Mouse (Mus musculus): ENCODE results near the gene Wdr45. TPM values are rescaled to one million over a fixed set of nuclear protein-coding genes. Genes with fewer than 3 reads are reported as not detected.

Wdr45 gene
- total and polyA plus RNA-seq, 2 experiments from 2014 or later = 27.2 to 34.6 TPM

GRCm38 (mm10) chrX:7772766-7773165 lies 58.6 kb downstream of the Wdr45 start:
- H3K36me3 ChIP-seq (ENCODE audit: insufficient read depth, low read length) = peaks cover 10% of the 10 kb centered on the region
- H3K9me3 ChIP-seq (ENCODE audit: low read length) = no peaks in the 10 kb centered on the region
- H3K4me3 ChIP-seq (ENCODE audit: low read depth, low read length) = no peak overlapping the region
- H3K4me2 ChIP-seq (ENCODE audit: low read depth, low read length, poor library complexity, severe bottlenecking) = no peak overlapping the region
- 55% methylated on average over 2 of the region's 2 CpGs for WGBS
- ATAC-seq (ENCODE audit: low FRiP score) (no peak), DNase-seq (ENCODE audit: low spot score) (no peak)
- H3K27ac ChIP-seq (ENCODE audit: low read depth, low read length) = no peak overlapping the region
- no peaks in the 10 kb centered on the region for H3K4me1 ChIP-seq (ENCODE audit: insufficient read depth, low read length)
- H3K27me3 ChIP-seq (ENCODE audit: insufficient read depth, low read length) = no peaks in the 10 kb centered on the region
- peak; percentile 54 for TF ChIP-seq CTCF (IDR thresholded peaks at IDR 0.05)
- no peak overlapping the region for H3K9ac ChIP-seq (replicated peaks; ENCODE audit: low read length, poor library complexity, severe bottlenecking)

GRCm38 (mm10) chrX:7775501-7776205 lies 61.5 kb downstream of the Wdr45 start:
- TF ChIP-seq CTCF (IDR thresholded peaks at IDR 0.05) = no peak
- DNase-seq (ENCODE audit: low spot score) = no peak
- Histone ChIP-seq H3K27ac (ENCODE audit: low read depth, low read length) (no peak overlapping the region), H3K9me3 (ENCODE audit: low read length) (no peaks in the 10 kb centered on the region), H3K27me3 (ENCODE audit: insufficient read depth, low read length) (no peaks in the 10 kb centered on the region), H3K36me3 (ENCODE audit: insufficient read depth, low read length) (peaks cover 4% of the 10 kb centered on the region), H3K4me3 (ENCODE audit: low read depth, low read length) (no peak overlapping the region), H3K4me2 (ENCODE audit: low read depth, low read length, poor library complexity, severe bottlenecking) (no peak overlapping the region), H3K4me1 (ENCODE audit: insufficient read depth, low read length) (no peaks in the 10 kb centered on the region), H3K9ac (replicated peaks; ENCODE audit: low read length, poor library complexity, severe bottlenecking) (no peak overlapping the region)
- ATAC-seq (ENCODE audit: low FRiP score) = no peak
- WGBS = 71% methylated on average over 9 of the region's 9 CpGs

GRCm38 (mm10) chrX:7776329-7777082 lies 62.4 kb downstream of the Wdr45 start:
- Histone ChIP-seq H3K36me3 (ENCODE audit: insufficient read depth, low read length) (peaks cover 2% of the 10 kb centered on the region; the same call in 1 of the 2 replicates), H3K4me2 (ENCODE audit: low read depth, low read length, poor library complexity, severe bottlenecking) (no peak overlapping the region), H3K27me3 (ENCODE audit: insufficient read depth, low read length) (no peaks in the 10 kb centered on the region), H3K4me3 (ENCODE audit: low read depth, low read length) (no peak overlapping the region), H3K9ac (replicated peaks; ENCODE audit: low read length, poor library complexity, severe bottlenecking) (no peak overlapping the region), H3K27ac (ENCODE audit: low read depth, low read length) (no peak overlapping the region), H3K9me3 (ENCODE audit: low read length) (no peaks in the 10 kb centered on the region), H3K4me1 (ENCODE audit: insufficient read depth, low read length) (no peaks in the 10 kb centered on the region)
- DNase-seq (ENCODE audit: low spot score) (no peak), ATAC-seq (ENCODE audit: low FRiP score) (0 out of 2 replicates have a peak, but pooled peaks have one; percentile 68)
- 48% methylated on average over 8 of the region's 8 CpGs for WGBS
- TF ChIP-seq CTCF (IDR thresholded peaks at IDR 0.05) = peak; percentile 78

Other genes starting within 250 kb of the Wdr45 start
- 0.16 TPM in 1 of 2 replicates, not detected in the other for gene Foxp3, start 140.7 kb upstream of the Wdr45 start, total RNA-seq (2014; rRNA removed)
- gene Foxp3, start 140.7 kb upstream of the Wdr45 start, polyA plus RNA-seq (2015; fragmentation: Nextera tagmentation; extraction: Ambion mirVana) = 0.30 TPM in 1 of 2 replicates, not detected in the other
- gene Ppp1r3f, start 140.1 kb upstream of the Wdr45 start, total RNA-seq (2014; rRNA removed) = 19.4 and 27.3 TPM in 2 replicates
- 8.4 and 9.4 TPM in 2 replicates for gene Ppp1r3f, start 140.1 kb upstream of the Wdr45 start, polyA plus RNA-seq (2015; fragmentation: Nextera tagmentation; extraction: Ambion mirVana)
- 29.6 and 32.3 TPM in 2 replicates for gene Ccdc22, start 108.8 kb upstream of the Wdr45 start, total RNA-seq (2014; rRNA removed)
- 19.9 and 20.0 TPM in 2 replicates for gene Ccdc22, start 108.8 kb upstream of the Wdr45 start, polyA plus RNA-seq (2015; fragmentation: Nextera tagmentation; extraction: Ambion mirVana)
- gene Cacna1f, start 107.2 kb upstream of the Wdr45 start, total RNA-seq (2014; rRNA removed) = 0.05 and 1.0 TPM in 2 replicates
- gene Cacna1f, start 107.2 kb upstream of the Wdr45 start, polyA plus RNA-seq (2015; fragmentation: Nextera tagmentation; extraction: Ambion mirVana) = 0.16 and 0.20 TPM in 2 replicates
- gene Syp, start 75.9 kb upstream of the Wdr45 start, total RNA-seq (2014; rRNA removed) = 431 and 492 TPM in 2 replicates
- gene Syp, start 75.9 kb upstream of the Wdr45 start, polyA plus RNA-seq (2015; fragmentation: Nextera tagmentation; extraction: Ambion mirVana) = 329 and 360 TPM in 2 replicates
- gene Prickle3, start 57.1 kb upstream of the Wdr45 start, total RNA-seq (2014; rRNA removed) = 0.99 and 1.6 TPM in 2 replicates
- gene Prickle3, start 57.1 kb upstream of the Wdr45 start, polyA plus RNA-seq (2015; fragmentation: Nextera tagmentation; extraction: Ambion mirVana) = 1.1 and 1.3 TPM in 2 replicates
- gene Plp2, start 42.9 kb upstream of the Wdr45 start, total RNA-seq (2014; rRNA removed) = 9.1 and 16.4 TPM in 2 replicates
- gene Plp2, start 42.9 kb upstream of the Wdr45 start, polyA plus RNA-seq (2015; fragmentation: Nextera tagmentation; extraction: Ambion mirVana) = 18.9 and 20.0 TPM in 2 replicates
- gene Magix, start 33.1 kb upstream of the Wdr45 start, total RNA-seq (2014; rRNA removed) = not detected in 2 replicates
- 0.07 and 0.13 TPM in 2 replicates for gene Magix, start 33.1 kb upstream of the Wdr45 start, polyA plus RNA-seq (2015; fragmentation: Nextera tagmentation; extraction: Ambion mirVana)
- 11.9 and 25.1 TPM in 2 replicates for gene Gpkow, start 17.2 kb upstream of the Wdr45 start, total RNA-seq (2014; rRNA removed)
- 41.6 and 42.3 TPM in 2 replicates for gene Gpkow, start 17.2 kb upstream of the Wdr45 start, polyA plus RNA-seq (2015; fragmentation: Nextera tagmentation; extraction: Ambion mirVana)
- 0.71 TPM in 1 of 2 replicates, not detected in the other for gene Gm45208, start 7.9 kb downstream of the Wdr45 start, total RNA-seq (2014; rRNA removed)
- gene Gm45208, start 7.9 kb downstream of the Wdr45 start, polyA plus RNA-seq (2015; fragmentation: Nextera tagmentation; extraction: Ambion mirVana) = not detected in 2 replicates
- 110 and 134 TPM in 2 replicates for gene Praf2, start 14.1 kb downstream of the Wdr45 start, total RNA-seq (2014; rRNA removed)
- 136 and 146 TPM in 2 replicates for gene Praf2, start 14.1 kb downstream of the Wdr45 start, polyA plus RNA-seq (2015; fragmentation: Nextera tagmentation; extraction: Ambion mirVana)
- gene Ccdc120, start 36.6 kb downstream of the Wdr45 start, total RNA-seq (2014; rRNA removed) = 272 and 352 TPM in 2 replicates
- gene Ccdc120, start 36.6 kb downstream of the Wdr45 start, polyA plus RNA-seq (2015; fragmentation: Nextera tagmentation; extraction: Ambion mirVana) = 64.9 and 71.6 TPM in 2 replicates
- 21.0 and 22.3 TPM in 2 replicates for gene Tfe3, start 48.2 kb downstream of the Wdr45 start, total RNA-seq (2014; rRNA removed)
- gene Tfe3, start 48.2 kb downstream of the Wdr45 start, polyA plus RNA-seq (2015; fragmentation: Nextera tagmentation; extraction: Ambion mirVana) = 20.0 and 21.0 TPM in 2 replicates
- 27.2 and 36.3 TPM in 2 replicates for gene Gripap1, start 75.4 kb downstream of the Wdr45 start, total RNA-seq (2014; rRNA removed)
- gene Gripap1, start 75.4 kb downstream of the Wdr45 start, polyA plus RNA-seq (2015; fragmentation: Nextera tagmentation; extraction: Ambion mirVana) = 63.9 and 68.4 TPM in 2 replicates
- 3.1 and 5.2 TPM in 2 replicates for gene Kcnd1, start 108.0 kb downstream of the Wdr45 start, total RNA-seq (2014; rRNA removed)
- 4.6 and 5.3 TPM in 2 replicates for gene Kcnd1, start 108.0 kb downstream of the Wdr45 start, polyA plus RNA-seq (2015; fragmentation: Nextera tagmentation; extraction: Ambion mirVana)
- 61.2 and 68.3 TPM in 2 replicates for gene Otud5, start 127.0 kb downstream of the Wdr45 start, total RNA-seq (2014; rRNA removed)
- 37.0 and 39.6 TPM in 2 replicates for gene Otud5, start 127.0 kb downstream of the Wdr45 start, polyA plus RNA-seq (2015; fragmentation: Nextera tagmentation; extraction: Ambion mirVana)
- gene Pim2, start 163.9 kb downstream of the Wdr45 start, total RNA-seq (2014; rRNA removed) = 12.7 and 17.4 TPM in 2 replicates
- 20.4 and 20.9 TPM in 2 replicates for gene Pim2, start 163.9 kb downstream of the Wdr45 start, polyA plus RNA-seq (2015; fragmentation: Nextera tagmentation; extraction: Ambion mirVana)
- 50.2 and 67.0 TPM in 2 replicates for gene Slc35a2, start 169.7 kb downstream of the Wdr45 start, total RNA-seq (2014; rRNA removed)
- gene Slc35a2, start 169.7 kb downstream of the Wdr45 start, polyA plus RNA-seq (2015; fragmentation: Nextera tagmentation; extraction: Ambion mirVana) = 42.9 and 46.2 TPM in 2 replicates
- gene Pqbp1, start 184.9 kb downstream of the Wdr45 start, total RNA-seq (2014; rRNA removed) = 136 and 143 TPM in 2 replicates
- gene Pqbp1, start 184.9 kb downstream of the Wdr45 start, polyA plus RNA-seq (2015; fragmentation: Nextera tagmentation; extraction: Ambion mirVana) = 232 and 234 TPM in 2 replicates
- 42.6 and 43.4 TPM in 2 replicates for gene Timm17b, start 185.0 kb downstream of the Wdr45 start, total RNA-seq (2014; rRNA removed)
- gene Timm17b, start 185.0 kb downstream of the Wdr45 start, polyA plus RNA-seq (2015; fragmentation: Nextera tagmentation; extraction: Ambion mirVana) = 141 and 145 TPM in 2 replicates
- not detected in 2 replicates for gene Gm10491, start 193.5 kb downstream of the Wdr45 start, total RNA-seq (2014; rRNA removed)
- gene Gm10491, start 193.5 kb downstream of the Wdr45 start, polyA plus RNA-seq (2015; fragmentation: Nextera tagmentation; extraction: Ambion mirVana) = not detected in 2 replicates
- gene Gm10490, start 195.2 kb downstream of the Wdr45 start, total RNA-seq (2014; rRNA removed) = not detected in 2 replicates
- not detected in 2 replicates for gene Gm10490, start 195.2 kb downstream of the Wdr45 start, polyA plus RNA-seq (2015; fragmentation: Nextera tagmentation; extraction: Ambion mirVana)
- 111 and 161 TPM in 2 replicates for gene Pcsk1n, start 205.5 kb downstream of the Wdr45 start, total RNA-seq (2014; rRNA removed)
- 534 and 561 TPM in 2 replicates for gene Pcsk1n, start 205.5 kb downstream of the Wdr45 start, polyA plus RNA-seq (2015; fragmentation: Nextera tagmentation; extraction: Ambion mirVana)
- gene Eras, start 214.3 kb downstream of the Wdr45 start, total RNA-seq (2014; rRNA removed) = not detected in 2 replicates
- gene Eras, start 214.3 kb downstream of the Wdr45 start, polyA plus RNA-seq (2015; fragmentation: Nextera tagmentation; extraction: Ambion mirVana) = not detected in 2 replicates
- 103 and 111 TPM in 2 replicates for gene Hdac6, start 233.6 kb downstream of the Wdr45 start, total RNA-seq (2014; rRNA removed)
- 65.5 and 68.3 TPM in 2 replicates for gene Hdac6, start 233.6 kb downstream of the Wdr45 start, polyA plus RNA-seq (2015; fragmentation: Nextera tagmentation; extraction: Ambion mirVana)

All from midbrain, postnatal 0 days (tissue).